Mouse (Mus musculus): ENCODE measurements at regions not wholly inside any gene's neighbourhood (a gene's known extent, or its start where the extent isn't known, plus 50 kb on each side); places are given as distances from the start of the nearest gene placed in this dataset.

GRCm38 (mm10) chr15:36666566-36666965 lies 341.0 kb downstream of the Zfp706 start:
- peak; percentile 57 for ATAC-seq

GRCm38 (mm10) chr15:36664391-36664790 lies 343.2 kb downstream of the Zfp706 start:
- no peak for ATAC-seq

- no peak for ATAC-seq
Measured at GRCm38 (mm10) chr15:36660986-36661385, 346.6 kb downstream of the Zfp706 start.

All from activated CD4-positive, CD25-positive, alpha-beta regulatory T cell, adult 4 months (primary cell).